In the genomic region with DNA sequence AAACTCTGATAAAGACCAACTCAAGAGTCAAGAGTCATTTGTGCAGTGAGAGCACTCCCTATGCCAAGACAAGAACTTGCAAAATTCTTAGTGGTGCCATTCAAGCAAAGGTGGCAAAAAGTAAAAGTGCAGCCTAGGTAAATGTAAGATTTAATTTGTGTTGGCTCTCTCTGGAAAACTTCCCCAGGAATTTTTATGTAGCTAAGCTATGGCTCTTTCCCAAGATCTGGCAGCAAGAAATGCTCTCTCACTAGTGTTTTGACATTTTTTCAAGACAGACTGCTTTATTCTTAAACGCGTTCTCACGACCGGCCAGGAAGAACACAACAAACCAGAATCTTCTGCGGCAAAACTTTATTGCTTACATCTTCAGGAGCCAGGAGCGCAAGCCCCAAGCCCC, we compare ENCODE assay signal across 26 mouse cellular contexts.
"Had no signal": no experiment of that assay in that cellular context is flagged by ENCODE, and none has a peak within 500 bp of the region (broad histone marks: within the 10 kb centered on the region; RNA-seq: fewer than 3 reads in every experiment).

No protein-coding gene starts in this region.

- H3K4me1 ChIP-seq: heart, embryonic 10.5 days; heart, embryonic 12.5 days; hindbrain, embryonic 10.5 days; hindbrain, embryonic 12.5 days; intestine, embryonic 15.5 days; limb, embryonic 10.5 days; limb, embryonic 12.5 days had no signal

- DNase-seq: gastrocnemius, adult 2 months; gastrocnemius, postnatal 10 days; gastrocnemius, postnatal 25 days; heart, adult 18-20 months; heart, postnatal 10 days; heart, postnatal 4 days; kidney, adult 18-20 months; kidney, adult 8-10 months; kidney, postnatal 10 days; kidney, postnatal 25 days; kidney, postnatal 4 days; liver had no signal

- H3K4me3 ChIP-seq: gastrocnemius, adult 2 months; heart, embryonic 10.5 days; heart, embryonic 12.5 days; hindbrain, embryonic 10.5 days; hindbrain, embryonic 12.5 days; intestine, embryonic 15.5 days; layer of hippocampus, adult 2 months; left cerebral cortex, adult 2 months; limb, embryonic 10.5 days; limb, embryonic 12.5 days had no signal

- H3K36me3 ChIP-seq: heart, embryonic 10.5 days; heart, embryonic 12.5 days; hindbrain, embryonic 10.5 days; hindbrain, embryonic 12.5 days; intestine, embryonic 15.5 days; limb, embryonic 10.5 days; limb, embryonic 12.5 days had no signal

- H3K9ac ChIP-seq: heart, embryonic 12.5 days; hindbrain, embryonic 12.5 days; hindbrain, embryonic 14.5 days; intestine, embryonic 15.5 days; limb, embryonic 12.5 days had no signal

- H3K27me3 ChIP-seq: heart, embryonic 12.5 days; hindbrain, embryonic 12.5 days; intestine, embryonic 15.5 days; limb, embryonic 12.5 days had no signal

- H3K9me3 ChIP-seq: heart, embryonic 10.5 days; heart, embryonic 12.5 days; hindbrain, embryonic 10.5 days; hindbrain, embryonic 12.5 days; intestine, embryonic 15.5 days; limb, embryonic 10.5 days; limb, embryonic 12.5 days had no signal

- H3K27ac ChIP-seq: gastrocnemius, adult 2 months; heart, embryonic 10.5 days; hindbrain, embryonic 10.5 days; hindbrain, embryonic 12.5 days; hindbrain, embryonic 14.5 days; intestine, embryonic 15.5 days; layer of hippocampus, adult 2 months; left cerebral cortex, adult 2 months; limb, embryonic 10.5 days; limb, embryonic 12.5 days had no signal

- ATAC-seq: hindbrain, embryonic 16.5 days; inflammation-experienced regulatory T-cells, adult 6 months; intestine, embryonic 15.5 days; intestine, postnatal 0 days had no signal

- H3K4me2 ChIP-seq: heart, embryonic 12.5 days; hindbrain, embryonic 12.5 days; hindbrain, embryonic 14.5 days; intestine, embryonic 15.5 days; limb, embryonic 12.5 days; liver, embryonic 11.5 days had no signal
